Mouse (Mus musculus) spleen, postnatal 14 days (tissue): ENCODE results near the gene Specc1.
"Not testable (repeated sequence)": the region's sequence is repeated elsewhere in the genome, so short reads cannot be mapped to it uniquely, and the experiment has no call there.

Source experiments
- DNase-seq, 2 experiments: peaks; one replicate each; pipeline ENCODE4 v3.0.0; 2021 to 2022; ENCODE audit warnings: low spot score in 2 of 2

Specc1 gene

DNA sequence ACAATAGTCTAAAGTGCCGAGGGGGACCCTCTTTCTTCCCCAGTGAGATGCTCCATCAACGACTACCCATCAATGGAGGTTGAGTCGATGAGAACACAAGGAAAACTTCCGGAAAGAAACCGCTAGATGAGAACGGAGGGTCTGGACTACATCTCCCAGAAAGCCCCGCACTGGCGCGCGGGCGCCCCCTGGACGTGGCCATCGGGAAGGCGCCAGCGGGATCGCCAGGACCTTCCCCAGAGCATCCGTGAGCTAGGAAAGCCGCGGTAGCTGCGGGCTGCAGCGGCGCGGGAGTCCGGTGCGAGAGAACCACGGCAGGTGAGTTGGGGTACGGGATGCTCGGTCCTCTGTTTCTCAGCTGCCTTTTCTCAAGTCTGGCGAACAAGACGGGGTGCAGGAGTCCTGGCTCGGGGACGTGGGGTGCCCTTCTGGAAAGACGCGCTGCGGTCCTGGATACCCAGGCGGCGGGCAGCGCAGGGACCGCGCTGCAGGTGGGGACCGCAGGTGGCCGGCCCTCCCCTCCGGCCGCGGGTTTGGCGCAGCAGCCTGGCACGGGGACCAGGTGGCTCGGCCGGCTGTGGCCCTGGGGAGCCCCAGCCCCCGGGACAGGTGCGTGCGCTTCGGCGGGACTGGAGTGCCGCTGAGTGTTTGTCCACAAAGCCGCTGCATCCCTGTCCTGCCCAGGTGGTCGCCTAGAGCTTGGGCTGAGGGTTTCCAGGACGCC, at the start of gene Specc1:
TSS of gene Specc1 (plus strand) at position 192 of the 724 bp plus-strand sequence.
- DNase-seq, result peak; percentile 91 to 93

DNA sequence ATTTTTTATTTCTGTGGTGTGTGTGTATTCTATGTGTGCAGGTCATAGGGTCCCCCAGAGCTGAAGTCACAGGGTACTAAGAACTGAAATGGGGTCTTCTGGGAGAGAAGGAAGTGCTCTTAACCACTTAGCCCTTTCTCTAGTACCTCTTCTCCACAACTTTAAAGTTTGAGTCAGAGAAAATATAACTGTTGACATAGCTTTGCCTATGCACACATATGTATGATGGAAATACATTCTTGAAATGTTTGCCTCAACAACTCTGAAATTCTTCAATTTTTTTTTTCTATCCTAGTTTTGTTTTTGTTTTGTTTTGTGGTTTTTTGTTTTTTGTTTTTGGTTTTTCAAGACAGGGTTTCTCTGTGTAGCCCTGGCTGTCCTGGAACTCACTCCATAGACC, 48.2 kb upstream of the Specc1 start:
- no peak for DNase-seq

DNA sequence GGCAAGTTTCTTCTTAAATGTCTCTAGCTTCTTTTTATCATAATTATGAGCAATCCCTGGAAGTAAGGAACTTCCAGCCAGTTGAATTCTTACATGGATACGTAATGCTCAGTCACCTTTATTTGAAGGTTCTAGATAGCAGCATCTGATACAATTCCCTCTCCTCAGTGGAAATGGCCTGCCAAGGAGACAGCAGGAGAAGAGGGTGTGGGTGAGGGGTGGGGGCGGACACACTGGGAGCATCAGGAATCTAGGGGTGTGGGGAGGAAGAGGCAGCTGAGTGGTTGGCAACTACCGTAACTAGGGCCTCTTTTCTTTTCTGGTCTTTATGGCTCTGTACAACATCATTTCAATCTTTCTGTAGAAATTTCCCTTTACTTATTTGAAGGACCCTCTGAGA, 36.9 kb upstream of the Specc1 start:
- no peak for DNase-seq

DNA sequence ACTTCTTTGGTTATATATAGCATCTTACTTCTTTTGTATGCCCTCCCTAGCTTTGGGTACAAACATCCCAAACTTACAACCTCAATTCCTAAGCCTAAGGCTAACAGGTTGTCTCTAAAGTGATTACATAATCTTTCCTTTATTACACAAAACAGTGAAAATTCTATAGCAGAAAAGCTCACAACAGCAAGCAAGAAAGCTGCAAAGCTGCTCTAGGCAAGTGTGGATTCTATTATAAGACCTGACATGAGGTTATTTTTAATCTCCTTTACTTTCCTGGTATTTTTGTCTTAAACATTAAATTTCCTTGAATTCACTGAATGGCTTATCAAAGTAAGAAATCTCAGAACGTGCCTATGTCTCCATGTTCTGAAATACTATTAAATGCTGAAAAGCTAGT, 33.3 kb upstream of the Specc1 start:
- DNase-seq, result no peak

DNA sequence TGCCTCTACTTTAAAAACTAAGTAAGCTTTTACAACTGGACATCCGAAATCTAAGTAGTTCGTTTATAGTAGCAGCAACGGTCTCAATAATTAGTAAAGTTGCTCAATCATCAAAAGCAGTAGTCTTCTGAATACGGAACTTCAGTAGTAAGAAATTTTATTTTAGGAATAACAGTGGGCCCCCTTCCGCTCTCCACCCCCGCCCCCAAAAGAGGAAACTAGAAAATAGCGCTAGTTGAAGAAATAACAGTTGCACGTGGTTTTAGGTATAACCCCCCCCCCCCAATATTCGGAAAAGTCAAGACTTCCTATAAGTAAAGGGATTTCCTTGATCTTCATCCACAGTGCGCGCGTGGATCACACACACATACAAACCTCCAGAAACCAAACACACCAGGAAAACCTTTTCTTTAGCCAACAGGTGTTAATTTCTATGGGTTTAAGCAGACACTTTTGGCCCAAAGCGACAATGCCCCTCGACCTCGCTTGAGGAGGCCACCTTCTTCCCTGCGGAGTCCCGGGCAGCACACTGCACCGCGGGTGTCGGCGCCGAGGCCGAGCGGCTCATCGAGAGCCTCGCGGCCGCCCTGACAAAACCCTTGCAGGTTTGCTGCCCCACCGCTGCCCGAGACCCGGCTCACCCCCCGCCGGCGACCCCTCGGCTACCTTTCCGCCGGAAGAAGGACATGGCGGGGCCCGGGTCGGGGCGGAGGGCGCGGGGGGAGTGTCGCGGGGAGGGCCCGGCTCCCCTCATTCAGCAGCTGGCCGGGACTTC, 27.1 kb upstream of the Specc1 start:
- no peak for DNase-seq

DNA sequence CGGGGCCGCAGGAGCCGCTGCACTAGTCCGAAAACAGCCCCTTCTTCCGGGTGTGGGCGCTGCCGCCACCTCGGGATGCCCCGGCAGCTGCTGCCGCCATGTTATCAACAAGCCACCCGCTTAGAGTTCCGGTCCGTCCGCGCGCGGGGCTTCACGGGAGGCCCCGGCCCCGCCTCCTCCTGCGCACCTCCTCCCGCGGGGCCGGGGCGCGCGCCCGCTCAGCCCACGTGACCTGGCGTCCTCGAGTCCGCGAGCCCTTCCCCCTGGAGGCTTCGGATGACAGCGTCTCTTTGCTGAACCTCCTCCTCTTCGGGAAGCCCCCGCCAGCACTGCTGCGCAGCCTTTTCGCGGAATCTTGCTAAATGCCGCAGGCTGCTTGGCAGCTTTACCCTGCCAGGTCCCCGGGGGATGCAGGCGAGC, 26.5 kb upstream of the Specc1 start, which contains the start of gene Akap10:
TSS of gene Akap10 (minus strand) at position 155 of the 420 bp plus-strand sequence.
- peak; percentile 87 to 94 for DNase-seq

DNA sequence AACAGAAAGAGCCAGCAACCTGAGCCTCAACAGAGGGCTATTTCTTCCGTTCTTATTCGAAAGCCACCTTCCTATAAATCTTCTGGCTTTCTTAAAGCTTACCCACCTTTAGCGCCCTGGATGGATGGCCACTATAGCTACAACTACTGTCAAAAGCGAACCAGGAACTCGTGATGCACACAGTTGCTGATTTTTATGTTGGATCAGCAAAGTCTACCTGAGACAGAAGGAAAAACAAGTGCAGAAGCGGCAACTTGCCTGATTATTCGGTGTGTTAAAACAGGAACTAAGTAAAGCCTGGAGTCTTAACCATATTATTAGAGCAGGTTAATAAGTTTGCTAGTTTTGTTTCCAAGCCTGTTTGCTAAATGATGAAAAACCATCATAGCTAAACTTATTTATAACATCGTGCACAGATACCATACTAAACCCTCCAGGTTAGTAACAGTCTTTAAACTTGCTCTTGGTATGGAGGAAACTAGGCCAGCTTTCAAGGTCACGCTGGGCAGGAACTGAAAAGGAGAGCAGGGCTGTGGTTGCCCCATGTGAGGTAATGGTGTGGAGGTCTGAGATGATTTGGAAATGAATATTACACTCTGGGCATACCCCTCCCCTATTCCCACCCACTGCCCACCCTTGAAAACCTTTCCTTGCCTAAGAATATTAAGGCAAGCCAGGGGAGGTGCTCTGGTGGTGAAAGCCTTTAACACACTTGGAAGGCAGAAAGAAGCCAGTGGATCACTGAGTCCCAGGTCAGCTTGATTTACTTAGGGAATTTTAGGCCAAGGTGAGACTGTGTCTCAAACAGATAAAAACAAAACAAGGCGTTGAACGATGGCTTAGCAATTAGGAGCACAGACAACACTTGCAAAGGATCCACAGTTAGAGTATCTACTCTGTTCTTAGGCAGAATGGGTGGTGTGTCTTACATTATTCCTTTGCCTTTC, 25.6 kb upstream of the Specc1 start:
- no peak for DNase-seq

DNA sequence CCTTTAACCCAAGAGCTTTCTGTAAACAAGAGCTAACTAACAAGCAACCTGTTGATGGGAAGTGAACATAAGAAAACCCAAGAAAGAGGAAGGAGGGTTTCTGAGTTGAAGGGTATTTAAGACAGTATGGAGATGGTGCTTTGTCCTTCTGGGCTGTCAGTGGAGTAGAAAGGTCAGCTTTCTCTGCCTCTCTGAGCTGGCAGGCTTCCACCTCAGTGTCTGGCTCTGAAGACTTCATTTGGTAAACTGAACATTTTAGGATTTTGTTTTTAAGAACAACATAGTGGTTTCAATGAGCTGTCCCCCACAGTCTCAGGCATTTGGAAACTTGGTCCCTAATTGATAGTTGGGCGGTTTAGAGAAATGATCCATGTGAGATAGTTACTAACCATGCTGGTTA, 18.8 kb upstream of the Specc1 start:
- no peak for DNase-seq

DNA sequence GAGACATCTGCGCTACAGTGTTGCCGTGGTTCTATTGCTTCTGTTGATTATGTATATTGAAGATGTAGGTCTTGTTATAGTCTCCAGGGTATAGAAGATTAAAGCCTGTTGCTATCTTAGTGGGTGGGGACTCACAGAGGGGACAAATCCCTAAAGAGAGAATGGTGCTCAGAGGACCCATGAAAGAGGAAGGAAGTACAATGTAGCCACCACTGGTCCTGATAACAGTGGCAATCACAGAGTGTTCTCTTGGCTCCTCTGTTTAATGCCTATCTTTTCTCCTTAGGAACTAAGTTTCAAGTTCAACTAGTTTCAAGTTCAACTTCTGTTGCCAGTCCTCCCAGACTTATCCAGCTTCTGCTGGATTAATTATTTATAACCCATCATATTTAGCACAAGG, 13.7 kb upstream of the Specc1 start:
- no peak for DNase-seq

DNA sequence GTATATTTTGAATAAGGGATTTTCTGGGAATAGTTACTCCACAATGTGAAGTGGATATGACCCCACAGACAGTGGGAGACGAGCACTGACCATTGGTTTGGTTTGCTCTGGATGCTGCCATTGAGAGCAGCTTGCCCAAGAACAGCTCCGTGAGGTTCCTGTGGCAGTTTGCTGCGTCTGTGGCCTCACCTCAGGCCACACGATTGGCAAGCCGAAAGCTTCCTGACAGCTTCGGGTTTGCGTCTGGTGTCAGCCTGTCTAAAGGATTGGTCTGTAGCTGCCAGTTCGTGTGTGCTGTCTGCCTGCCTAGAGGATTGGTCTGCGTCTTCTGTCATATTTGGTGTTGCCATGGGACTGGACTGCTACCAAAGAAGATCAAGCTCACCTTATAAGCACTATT, 12.1 kb upstream of the Specc1 start:
- no peak for DNase-seq

DNA sequence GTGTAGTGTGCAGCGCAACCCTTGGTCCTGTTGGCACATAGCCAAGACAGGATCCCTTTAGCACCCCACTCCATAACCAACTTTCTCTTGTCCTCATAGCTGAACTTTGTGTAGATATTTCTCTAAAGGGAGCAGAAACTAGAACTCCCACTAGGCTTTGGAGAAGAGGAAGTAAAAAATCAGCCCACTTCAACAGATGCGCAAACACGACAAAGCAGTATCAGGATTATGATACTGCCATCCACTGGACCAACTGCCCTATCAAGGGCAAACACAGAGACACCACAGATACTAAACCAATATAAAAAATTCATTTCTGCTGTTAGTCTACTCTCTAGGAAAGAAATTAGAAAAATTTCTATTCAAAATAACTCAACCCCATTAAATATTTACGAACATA, 10.0 kb upstream of the Specc1 start:
- DNase-seq, result no peak

DNA sequence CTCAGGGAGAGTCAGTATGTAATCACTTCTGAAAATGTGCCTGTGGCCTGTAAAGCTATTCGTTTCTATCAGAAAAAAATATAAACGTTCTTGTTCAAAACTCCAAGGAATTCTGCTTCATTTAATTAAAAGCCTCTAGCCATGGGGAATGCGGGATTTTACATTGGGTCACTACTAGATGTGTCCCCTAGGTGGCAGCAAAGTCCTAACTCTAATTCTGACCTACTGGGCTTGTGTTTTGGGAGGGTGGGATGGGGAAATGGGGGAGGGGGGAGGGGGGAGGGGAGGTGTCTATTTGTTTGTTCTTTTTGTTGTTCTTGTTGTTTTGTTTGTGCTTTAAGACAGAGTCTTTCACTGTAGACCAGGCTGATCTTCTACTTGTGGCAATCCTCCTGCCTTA, 7.2 kb upstream of the Specc1 start:
- peak in 1 of 2 experiments; percentile 22 for DNase-seq

DNA sequence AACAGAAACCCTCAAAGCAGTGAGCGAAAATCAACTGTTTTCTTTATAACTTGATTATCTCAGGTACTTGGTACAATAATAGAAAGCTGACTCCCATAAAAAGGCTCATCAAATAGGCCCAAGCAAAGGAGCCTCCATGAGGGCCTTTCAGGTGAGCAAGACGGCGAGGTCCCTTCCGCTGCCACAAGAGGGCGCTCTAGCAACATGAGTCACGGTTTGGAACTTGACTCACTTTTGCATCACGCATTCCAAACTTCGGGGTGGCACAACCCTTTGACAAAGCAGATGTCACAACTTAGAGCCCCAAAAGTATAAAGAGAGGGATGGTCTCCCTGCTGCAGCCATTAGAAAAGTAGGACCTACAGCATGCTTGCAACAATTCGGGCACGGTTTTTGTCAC, 5.9 kb upstream of the Specc1 start:
- peak; percentile 70 to 89 for DNase-seq

DNA sequence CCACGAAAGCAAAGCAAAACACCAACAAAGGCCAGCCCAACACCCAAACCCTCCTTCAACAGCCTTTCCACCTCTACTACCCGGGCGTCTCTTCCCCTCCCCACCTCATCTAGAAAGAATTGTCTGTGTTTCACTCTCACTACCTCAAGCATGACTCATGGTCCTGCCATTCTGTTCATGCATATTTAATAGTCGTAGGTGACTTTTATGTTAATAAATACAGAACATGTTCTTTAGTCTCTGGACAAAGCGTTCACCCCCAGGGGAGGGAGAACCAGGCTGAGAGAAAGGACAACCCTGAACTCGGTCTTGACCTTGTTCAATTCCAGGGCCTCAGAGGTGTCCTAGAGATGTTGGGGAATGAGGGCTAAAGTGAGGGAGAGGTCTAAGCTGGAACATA, 1.4 kb upstream of the Specc1 start:
- no peak for DNase-seq

DNA sequence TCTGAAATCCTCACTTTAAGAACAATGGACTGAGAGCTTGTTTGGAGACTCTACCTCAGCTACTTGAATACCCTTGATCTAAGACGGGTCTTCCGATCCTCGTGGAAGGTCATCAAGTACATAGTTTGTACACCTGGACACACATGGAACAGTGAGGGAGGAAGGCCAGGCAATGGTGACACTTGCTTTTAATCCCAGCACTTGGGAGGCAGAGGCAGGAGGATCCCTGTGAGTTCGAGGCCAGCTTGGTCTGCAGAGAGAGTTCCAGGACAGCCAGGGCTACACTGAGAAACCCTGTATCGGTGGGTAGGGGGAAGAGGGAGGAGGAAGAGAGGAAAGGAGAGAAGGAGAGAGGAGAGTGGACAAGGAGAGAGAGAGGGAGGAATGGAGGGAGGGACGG, 612 bp upstream of the Specc1 start:
- no peak for DNase-seq

DNA sequence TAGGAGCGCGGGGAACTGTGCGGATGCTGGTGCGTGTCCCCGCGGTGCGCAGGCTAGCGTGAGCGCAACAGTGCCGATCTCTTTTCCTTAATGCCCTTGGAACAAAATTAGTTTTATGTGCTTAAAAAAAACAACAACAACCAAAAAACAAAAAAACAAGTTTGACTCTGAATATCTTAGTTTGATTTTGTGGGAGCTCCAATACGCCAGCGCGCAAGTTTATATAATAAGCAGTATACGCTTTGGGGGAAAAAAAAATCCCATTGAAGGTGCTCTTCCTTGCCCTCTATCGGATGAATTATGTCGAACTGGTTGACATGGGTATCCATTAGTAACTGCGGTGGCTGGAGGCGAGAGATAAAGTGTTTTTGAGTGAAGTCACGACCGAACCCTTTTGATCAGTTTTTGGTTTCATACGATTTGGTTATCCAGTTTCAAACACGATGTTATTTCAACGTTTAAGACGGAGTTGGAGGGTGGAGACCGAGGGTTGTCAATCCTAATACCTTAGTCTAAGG, 792 bp downstream of the Specc1 start:
- peak; percentile 31 to 59 for DNase-seq

DNA sequence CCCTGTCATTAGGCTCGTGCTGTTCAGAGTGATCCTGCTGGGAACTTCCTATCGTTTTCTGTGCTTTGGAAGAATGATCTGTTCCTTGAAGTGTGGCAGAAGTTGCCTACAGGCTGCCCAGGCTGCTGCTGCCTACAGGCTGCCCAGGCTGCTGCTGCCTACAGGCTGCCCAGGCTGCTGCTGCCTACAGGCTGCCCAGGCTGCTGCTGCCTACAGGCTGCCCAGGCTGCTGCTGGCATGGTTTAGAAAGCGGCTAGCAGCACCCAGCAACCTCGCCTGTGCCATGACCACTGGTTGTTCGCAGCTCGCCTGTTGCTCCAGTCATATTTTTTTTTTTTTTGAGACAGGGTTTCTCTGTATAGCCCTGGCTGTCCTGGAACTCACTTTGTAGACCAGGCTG, 2.1 kb downstream of the Specc1 start:
- DNase-seq, result not testable (repeated sequence)

DNA sequence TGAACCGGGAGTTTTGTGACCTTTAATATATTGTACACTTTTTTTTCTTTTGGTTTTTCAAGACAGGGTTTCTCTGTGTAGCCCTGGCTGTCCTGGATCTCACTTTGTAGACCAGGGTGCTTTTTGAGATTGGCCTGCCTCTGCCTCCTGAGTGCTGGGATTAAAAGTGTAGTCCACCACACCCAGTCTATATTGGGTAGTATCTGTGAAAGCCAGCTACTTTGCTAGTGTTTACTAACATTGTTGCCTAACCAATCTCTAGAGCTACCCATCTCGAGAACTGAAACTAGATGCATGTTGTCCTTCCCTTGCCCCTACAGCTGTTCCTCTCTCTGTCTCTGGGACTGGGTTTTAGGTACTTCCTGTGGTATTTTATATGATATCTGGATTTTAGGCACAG, 3.5 kb downstream of the Specc1 start:
- DNase-seq, result no peak

DNA sequence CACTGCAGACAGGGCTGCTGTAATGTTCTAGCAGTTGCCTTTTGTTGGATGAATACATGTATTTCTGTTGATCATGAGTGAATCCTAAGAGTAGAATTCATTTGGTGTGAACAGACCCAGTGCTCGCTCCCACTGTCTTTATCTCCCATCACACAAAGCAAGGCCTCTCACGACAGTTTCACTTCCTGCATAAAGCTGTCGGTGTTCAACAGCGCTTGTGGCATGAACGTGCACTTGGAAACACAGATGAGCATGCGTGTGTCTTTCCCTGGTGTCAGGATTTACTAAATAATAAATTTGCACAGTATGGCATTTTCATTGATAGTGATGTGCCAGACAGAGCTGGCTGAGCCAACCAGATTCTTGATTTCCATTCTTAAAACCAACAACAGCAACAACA, 6.1 kb downstream of the Specc1 start:
- no peak for DNase-seq

DNA sequence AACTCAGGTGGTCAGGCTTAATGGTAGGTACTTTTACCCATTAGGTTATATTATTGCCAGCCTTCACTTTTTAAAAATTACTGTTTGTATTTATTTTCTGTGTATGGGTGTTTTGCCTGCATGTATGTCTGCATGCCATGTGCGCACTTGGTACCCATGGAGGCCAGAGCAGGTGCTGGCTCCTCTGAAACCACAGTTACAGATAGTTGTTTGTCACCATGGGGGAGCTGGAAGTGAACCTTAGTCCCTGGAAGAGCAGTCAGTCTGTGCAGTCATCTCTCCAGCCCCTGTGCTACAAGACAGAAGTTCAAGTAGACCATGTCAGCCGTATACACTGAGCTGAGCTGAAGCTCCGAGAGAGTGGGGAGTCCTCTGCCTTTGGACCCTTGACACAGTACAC, 6.6 kb downstream of the Specc1 start:
- DNase-seq, result no peak

DNA sequence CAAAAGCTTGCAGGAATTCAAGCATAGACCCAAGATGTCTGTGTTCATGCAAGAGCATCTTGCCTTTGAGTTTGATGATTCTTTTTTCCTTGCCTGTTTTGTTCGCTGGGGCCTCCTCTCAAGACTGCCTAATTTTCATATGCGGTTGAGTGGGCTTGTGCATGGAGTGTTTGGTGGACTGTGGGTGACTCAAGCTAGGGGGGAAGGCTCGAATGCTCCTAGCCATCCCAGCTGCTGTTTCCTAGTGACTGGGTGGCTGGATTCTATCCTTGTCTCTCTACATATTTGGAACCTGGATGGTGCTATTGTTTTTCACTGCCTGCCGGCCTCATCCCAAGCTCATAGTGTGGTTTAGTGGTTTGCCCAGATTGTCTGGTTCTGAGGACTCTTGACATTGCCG, 8.0 kb downstream of the Specc1 start:
- no peak for DNase-seq

DNA sequence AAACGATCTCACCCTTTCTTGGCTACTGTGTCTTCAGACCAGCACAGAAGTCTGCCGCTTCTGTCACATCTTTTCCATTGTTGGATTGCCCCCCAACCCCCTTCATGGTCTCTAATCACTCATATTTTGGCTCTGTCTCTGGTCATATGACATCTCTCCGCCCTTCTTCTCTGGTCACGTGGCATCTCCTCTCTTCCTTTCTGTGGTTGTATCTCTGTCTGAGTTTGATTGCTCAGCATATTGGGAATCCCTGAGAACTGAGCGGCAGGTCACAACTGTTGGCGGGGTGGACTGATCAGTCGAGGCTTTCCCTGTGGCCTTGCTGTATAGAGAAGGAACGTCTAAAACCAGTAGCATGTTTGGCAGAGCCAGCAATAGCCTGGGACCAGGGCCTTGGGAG, 10.5 kb downstream of the Specc1 start:
- no peak for DNase-seq
